Mouse (Mus musculus) mature B cell (primary cell): ENCODE data around the gene Hsd17b1.

Experiments
- in situ Hi-C: fragments of 300-500 bp; cut with MboI; formaldehyde crosslinking; loops from 2 replicates; pipeline ENCODE4 v1.14.3; 2019

Gene Hsd17b1

GRCm38 (mm10) chr11:101128996-101129577, 50.9 kb downstream of the Hsd17b1 start:
- in situ Hi-C loops: no loop called here
